Mouse (Mus musculus): Measurements from ENCODE around the gene 2610507B11Rik. TPM values are rescaled to one million over a fixed set of nuclear protein-coding genes. Genes with fewer than 3 reads are reported as not detected.

2610507B11Rik gene
- polyA plus RNA-seq, 1 experiment from 2014 or later: 59.9 TPM

- Histone ChIP-seq H3K4me3 (ENCODE audit: low read depth, low read length) (peak overlapping the region; percentile 71), H3K9ac (replicated peaks; ENCODE audit: low read depth) (no peak overlapping the region), H3K27me3 (replicated peaks; ENCODE audit: insufficient read depth, low read length) (no peaks in the 10 kb centered on the region), H3K4me1 (ENCODE audit: insufficient read depth, low read depth, low read length) (no peaks in the 10 kb centered on the region), H3K4me2 (replicated peaks; ENCODE audit: low read depth, low read length) (peak overlapping the region; percentile 91), H3K9me3 (ENCODE audit: low read length) (no peaks in the 10 kb centered on the region), H3K36me3 (ENCODE audit: insufficient read depth, low read length) (no peaks in the 10 kb centered on the region), H3K27ac (ENCODE audit: low read length) (no peak overlapping the region)
- TF ChIP-seq EP300 (IDR thresholded peaks at IDR 0.05) (no peak), CTCF (IDR thresholded peaks at IDR 0.05) (no peak)
- DNase-seq (ENCODE audit: low spot score) (no peak), ATAC-seq (peak; percentile 23; the same call in 1 of the 2 replicates)
- WGBS: 51% methylated on average over 7 of the region's 7 CpGs
These were observed 39.4 kb downstream of the 2610507B11Rik start for GRCm38 (mm10) chr11:78300917-78301316.

GRCm38 (mm10) chr11:78301357-78302084 is 40.0 kb downstream of the 2610507B11Rik start, which contains the start of gene Spag5:
Gene Spag5, plus strand, starts transcription at chr11:78301529.
- H3K27ac ChIP-seq (ENCODE audit: low read length): no peak within 1 kb of the TSS
- TF ChIP-seq EP300 (IDR thresholded peaks at IDR 0.05): no peak
- no peak for TF ChIP-seq CTCF (IDR thresholded peaks at IDR 0.05)
- DNase-seq (ENCODE audit: low spot score) (peak; percentile 95), ATAC-seq (peak; percentile 100)
- H3K9ac ChIP-seq (replicated peaks; ENCODE audit: low read depth): no peak within 1 kb of the TSS
- H3K4me1 ChIP-seq (ENCODE audit: insufficient read depth, low read depth, low read length): no peaks in the 10 kb centered on the region
- H3K9me3 ChIP-seq (ENCODE audit: low read length): no peaks in the 10 kb centered on the region
- peak within 1 kb of the TSS; percentile 71 for H3K4me3 ChIP-seq (ENCODE audit: low read depth, low read length)
- peak within 1 kb of the TSS; percentile 91 for H3K4me2 ChIP-seq (replicated peaks; ENCODE audit: low read depth, low read length)
- no peaks in the 10 kb centered on the region for H3K36me3 ChIP-seq (ENCODE audit: insufficient read depth, low read length)
- WGBS: under 1% methylated on average over 49 of the region's 49 CpGs
- H3K27me3 ChIP-seq (replicated peaks; ENCODE audit: insufficient read depth, low read length): no peaks in the 10 kb centered on the region

- H3K36me3 ChIP-seq (ENCODE audit: insufficient read depth, low read length): no peaks in the 10 kb centered on the region
- no peak for ATAC-seq
- no peak overlapping the region for H3K9ac ChIP-seq (replicated peaks; ENCODE audit: low read depth)
- H3K4me3 ChIP-seq (ENCODE audit: low read depth, low read length): no peak overlapping the region
- no peak overlapping the region for H3K27ac ChIP-seq (ENCODE audit: low read length)
- WGBS: 83% methylated on average over 4 of the region's 4 CpGs
- TF ChIP-seq CTCF (IDR thresholded peaks at IDR 0.05) (no peak), EP300 (IDR thresholded peaks at IDR 0.05) (no peak)
- no peaks in the 10 kb centered on the region for H3K9me3 ChIP-seq (ENCODE audit: low read length)
- no peak for DNase-seq (ENCODE audit: low spot score)
- no peaks in the 10 kb centered on the region for H3K4me1 ChIP-seq (ENCODE audit: insufficient read depth, low read depth, low read length)
- no peaks in the 10 kb centered on the region for H3K27me3 ChIP-seq (replicated peaks; ENCODE audit: insufficient read depth, low read length)
- no peak overlapping the region for H3K4me2 ChIP-seq (replicated peaks; ENCODE audit: low read depth, low read length)
These were observed 43.7 kb downstream of the 2610507B11Rik start for GRCm38 (mm10) chr11:78305272-78305671.

GRCm38 (mm10) chr11:78310861-78311511 is 49.4 kb downstream of the 2610507B11Rik start:
- TF ChIP-seq EP300 (IDR thresholded peaks at IDR 0.05) (no peak), CTCF (IDR thresholded peaks at IDR 0.05) (no peak)
- H3K36me3 ChIP-seq (ENCODE audit: insufficient read depth, low read length): no peaks in the 10 kb centered on the region
- no peak overlapping the region for H3K4me2 ChIP-seq (replicated peaks; ENCODE audit: low read depth, low read length)
- H3K4me3 ChIP-seq (ENCODE audit: low read depth, low read length): no peak overlapping the region
- no peaks in the 10 kb centered on the region for H3K9me3 ChIP-seq (ENCODE audit: low read length)
- H3K4me1 ChIP-seq (ENCODE audit: insufficient read depth, low read depth, low read length): no peaks in the 10 kb centered on the region
- H3K9ac ChIP-seq (replicated peaks; ENCODE audit: low read depth): no peak overlapping the region
- H3K27ac ChIP-seq (ENCODE audit: low read length): no peak overlapping the region
- no peak for DNase-seq (ENCODE audit: low spot score)
- WGBS: 87% methylated on average over 8 of the region's 8 CpGs
- ATAC-seq: no peak
- H3K27me3 ChIP-seq (replicated peaks; ENCODE audit: insufficient read depth, low read length): no peaks in the 10 kb centered on the region

- no peak overlapping the region for H3K27ac ChIP-seq (ENCODE audit: low read length)
- TF ChIP-seq CTCF (IDR thresholded peaks at IDR 0.05): no peak
- TF ChIP-seq EP300 (IDR thresholded peaks at IDR 0.05): no peak
- H3K4me1 ChIP-seq (ENCODE audit: insufficient read depth, low read depth, low read length): no peaks in the 10 kb centered on the region
- H3K36me3 ChIP-seq (ENCODE audit: insufficient read depth, low read length): no peaks in the 10 kb centered on the region
- no peak overlapping the region for H3K4me3 ChIP-seq (ENCODE audit: low read depth, low read length)
- ATAC-seq (no peak), DNase-seq (ENCODE audit: low spot score) (no peak)
- no peak overlapping the region for H3K9ac ChIP-seq (replicated peaks; ENCODE audit: low read depth)
- no peaks in the 10 kb centered on the region for H3K27me3 ChIP-seq (replicated peaks; ENCODE audit: insufficient read depth, low read length)
- WGBS: 93% methylated on average over 2 of the region's 2 CpGs
- no peaks in the 10 kb centered on the region for H3K9me3 ChIP-seq (ENCODE audit: low read length)
- H3K4me2 ChIP-seq (replicated peaks; ENCODE audit: low read depth, low read length): no peak overlapping the region
These were observed 52.1 kb downstream of the 2610507B11Rik start for GRCm38 (mm10) chr11:78313662-78314061.

- no peak overlapping the region for H3K4me2 ChIP-seq (replicated peaks; ENCODE audit: low read depth, low read length)
- H3K4me1 ChIP-seq (ENCODE audit: insufficient read depth, low read depth, low read length): no peaks in the 10 kb centered on the region
- ATAC-seq: no peak
- no peak overlapping the region for H3K9ac ChIP-seq (replicated peaks; ENCODE audit: low read depth)
- H3K4me3 ChIP-seq (ENCODE audit: low read depth, low read length): no peak overlapping the region
- no peaks in the 10 kb centered on the region for H3K36me3 ChIP-seq (ENCODE audit: insufficient read depth, low read length)
- WGBS: 96% methylated on average over 2 of the region's 2 CpGs
- H3K9me3 ChIP-seq (ENCODE audit: low read length): no peaks in the 10 kb centered on the region
- TF ChIP-seq CTCF (IDR thresholded peaks at IDR 0.05): no peak
- TF ChIP-seq EP300 (IDR thresholded peaks at IDR 0.05): no peak
- no peaks in the 10 kb centered on the region for H3K27me3 ChIP-seq (replicated peaks; ENCODE audit: insufficient read depth, low read length)
- no peak for DNase-seq (ENCODE audit: low spot score)
- H3K27ac ChIP-seq (ENCODE audit: low read length): no peak overlapping the region
These were observed 56.9 kb downstream of the 2610507B11Rik start for GRCm38 (mm10) chr11:78318411-78318810.
